Mouse (Mus musculus) neural tube, embryonic 12.5 days (tissue): ENCODE results near the gene Spp1. TPM values are rescaled to one million over a fixed set of nuclear protein-coding genes. Genes with fewer than 3 reads are reported as not detected.
"Not testable (repeated sequence)": the region's sequence is repeated elsewhere in the genome, so short reads cannot be mapped to it uniquely, and the experiment has no call there.

Experiments
- ATAC-seq: fragments of 200-750 bp; cut with Nextera tagmentation; 2 replicates; pipeline ENCODE4 v1.8.0; 2017; ENCODE audit warnings: low read depth, mild to moderate bottlenecking, moderate TSS enrichment, moderate library complexity; ENCODE audit not compliant: low FRiP score
- H3K27ac ChIP-seq: fragments of 300-500 bp; sonication (generic); 2 replicates; pipeline ENCODE4 v1.5.1; 2016
- H3K27me3 ChIP-seq: fragments of 300-500 bp; sonication (generic); replicated peaks from 2 replicates; pipeline ENCODE4 v1.6.1; 2016; ENCODE audit warnings: mild to moderate bottlenecking
- H3K36me3 ChIP-seq: fragments of 300-500 bp; sonication (generic); 2 replicates; pipeline ENCODE4 v1.6.1; 2016; ENCODE audit warnings: mild to moderate bottlenecking
- H3K4me1 ChIP-seq: fragments of 300-500 bp; sonication (generic); 2 replicates; pipeline ENCODE4 v1.6.1; 2016
- H3K4me2 ChIP-seq: fragments of 300-500 bp; sonication (generic); replicated peaks from 2 replicates; pipeline ENCODE4 v1.6.1; 2016; ENCODE audit warnings: mild to moderate bottlenecking
- H3K4me3 ChIP-seq: fragments of 300-500 bp; sonication (generic); 2 replicates; pipeline ENCODE4 v1.5.1; 2016
- H3K9ac ChIP-seq: fragments of 300-500 bp; sonication (generic); 2 replicates; pipeline ENCODE4 v1.6.1; 2016; ENCODE audit warnings: mild to moderate bottlenecking
- H3K9me3 ChIP-seq: fragments of 300-500 bp; sonication (generic); 2 replicates; pipeline ENCODE4 v1.6.1; 2016; ENCODE audit warnings: mild to moderate bottlenecking
- WGBS: fragments of 180-500 bp; shearing (Covaris S2); methylation state at CpG from one replicate; pipeline ENCODE4 v1.1.7; 2016; 5-methylcytosine and 5-hydroxymethylcytosine counted together
- polyA plus RNA-seq: library from polyadenylated mRNA; unstranded; fragments of >200 nt; fragmentation: Nextera tagmentation; extraction: Ambion mirVana; gene quantifications from 2 replicates; pipeline ENCODE4 v1.2.1, GENCODE M21; 2016

The Spp1 gene
- polyA plus RNA-seq, 1 experiment from 2014 or later = 4.3 TPM

GRCm38 (mm10) chr5:104442850-104443249 is 7.9 kb downstream of the Spp1 start:
- Histone ChIP-seq H3K4me1 (no peaks in the 10 kb centered on the region), H3K9ac (no peak overlapping the region), H3K36me3 (no peaks in the 10 kb centered on the region), H3K9me3 (no peaks in the 10 kb centered on the region), H3K4me3 (no peak overlapping the region), H3K4me2 (no peak overlapping the region), H3K27ac (no peak overlapping the region), H3K27me3 (no peaks in the 10 kb centered on the region)
- 58% methylated on average over 1 of the region's 1 CpGs for WGBS
- ATAC-seq = no peak

- ATAC-seq = peak; percentile 61; the same call in 1 of the 2 replicates
- Histone ChIP-seq H3K4me3 (no peak overlapping the region), H3K9ac (no peak overlapping the region), H3K27ac (no peak overlapping the region), H3K27me3 (no peaks in the 10 kb centered on the region), H3K4me2 (no peak overlapping the region), H3K4me1 (peaks cover 6% of the 10 kb centered on the region; the same call in 1 of the 2 replicates), H3K36me3 (no peaks in the 10 kb centered on the region), H3K9me3 (no peaks in the 10 kb centered on the region)
- 15% methylated on average over 3 of the region's 3 CpGs for WGBS
Measured at GRCm38 (mm10) chr5:104446156-104446555, 11.2 kb downstream of the Spp1 start.

- WGBS = 23% methylated on average over 6 of the region's 6 CpGs
- not testable (repeated sequence) for ATAC-seq
Measured at GRCm38 (mm10) chr5:104448346-104448745, 13.4 kb downstream of the Spp1 start.

GRCm38 (mm10) chr5:104449491-104449890 is 14.6 kb downstream of the Spp1 start:
- no peak overlapping the region for H3K9ac ChIP-seq
- ATAC-seq = no peak
- WGBS = 33% methylated on average over 3 of the region's 3 CpGs
- H3K36me3 ChIP-seq = no peaks in the 10 kb centered on the region
- H3K4me2 ChIP-seq = no peak overlapping the region
- no peak overlapping the region for H3K4me3 ChIP-seq
- H3K9me3 ChIP-seq = no peaks in the 10 kb centered on the region
- H3K27me3 ChIP-seq = no peaks in the 10 kb centered on the region
- peaks cover 6% of the 10 kb centered on the region; the same call in 1 of the 2 replicates for H3K4me1 ChIP-seq
- H3K27ac ChIP-seq = no peak overlapping the region

More at GRCm38 (mm10) chr5:104448346-104448745, 13.4 kb downstream of the Spp1 start:
- not testable (repeated sequence) for H3K4me3 ChIP-seq, H3K4me2 ChIP-seq, H3K27ac ChIP-seq, H3K9ac ChIP-seq, H3K9me3 ChIP-seq, H3K36me3 ChIP-seq, H3K4me1 ChIP-seq, H3K27me3 ChIP-seq

GRCm38 (mm10) chr5:104453075-104453474 is 18.2 kb downstream of the Spp1 start:
- 0 out of 2 replicates have a peak, but pooled peaks cover 3% of the 10 kb centered on the region for H3K36me3 ChIP-seq
- H3K9me3 ChIP-seq = 0 out of 2 replicates have a peak, but pooled peaks cover 4% of the 10 kb centered on the region
- no peaks in the 10 kb centered on the region for H3K27me3 ChIP-seq
- no peak overlapping the region for H3K4me2 ChIP-seq
- H3K4me3 ChIP-seq = no peak overlapping the region
- H3K27ac ChIP-seq = no peak overlapping the region
- peaks cover 6% of the 10 kb centered on the region; the same call in 1 of the 2 replicates for H3K4me1 ChIP-seq
- no peak overlapping the region for H3K9ac ChIP-seq
- ATAC-seq = no peak
- WGBS = 71% methylated on average over 1 of the region's 1 CpGs

- no peak overlapping the region for H3K4me3 ChIP-seq
- peaks cover 14% of the 10 kb centered on the region; the same call in 1 of the 2 replicates for H3K4me1 ChIP-seq
- no peak for ATAC-seq
- H3K27ac ChIP-seq = no peak overlapping the region
- 0 out of 2 replicates have a peak, but pooled peaks cover 3% of the 10 kb centered on the region for H3K36me3 ChIP-seq
- H3K9ac ChIP-seq = no peak overlapping the region
- 93% methylated on average over 6 of the region's 6 CpGs for WGBS
- 0 out of 2 replicates have a peak, but pooled peaks cover 4% of the 10 kb centered on the region for H3K9me3 ChIP-seq
- no peaks in the 10 kb centered on the region for H3K27me3 ChIP-seq
- H3K4me2 ChIP-seq = no peak overlapping the region
Measured at GRCm38 (mm10) chr5:104454564-104454963, 19.6 kb downstream of the Spp1 start.

GRCm38 (mm10) chr5:104458832-104459705 is 24.2 kb downstream of the Spp1 start, which contains the start of gene Pkd2:
Gene Pkd2 (plus strand): TSS chr5:104459450.
- Histone ChIP-seq H3K4me3 (peak within 1 kb of the TSS; percentile 74), H3K27me3 (no peaks in the 10 kb centered on the region), H3K9ac (peak within 1 kb of the TSS; percentile 95), H3K27ac (peak within 1 kb of the TSS; percentile 72), H3K4me2 (peak within 1 kb of the TSS; percentile 83), H3K4me1 (peaks cover 10% of the 10 kb centered on the region; the same call in 1 of the 2 replicates), H3K36me3 (0 out of 2 replicates have a peak, but pooled peaks cover 4% of the 10 kb centered on the region), H3K9me3 (0 out of 2 replicates have a peak, but pooled peaks cover 4% of the 10 kb centered on the region)
- 12% methylated on average over 46 of the region's 46 CpGs for WGBS
- peak; percentile 81 for ATAC-seq

- Histone ChIP-seq H3K36me3 (0 out of 2 replicates have a peak, but pooled peaks cover 8% of the 10 kb centered on the region), H3K4me2 (peak overlapping the region; percentile 83), H3K27ac (peak overlapping the region; percentile 72), H3K9me3 (0 out of 2 replicates have a peak, but pooled peaks cover 4% of the 10 kb centered on the region), H3K27me3 (no peaks in the 10 kb centered on the region), H3K9ac (peak overlapping the region; percentile 95), H3K4me1 (peaks cover 10% of the 10 kb centered on the region; the same call in 1 of the 2 replicates), H3K4me3 (peak overlapping the region; percentile 74)
- ATAC-seq = peak; percentile 83
- under 1% methylated on average over 81 of the region's 82 CpGs for WGBS
Measured at GRCm38 (mm10) chr5:104459706-104460455, 25.0 kb downstream of the Spp1 start.

GRCm38 (mm10) chr5:104460456-104460838 is 25.5 kb downstream of the Spp1 start:
- Histone ChIP-seq H3K4me2 (peak overlapping the region; percentile 83), H3K27ac (no peak overlapping the region)
- WGBS = 39% methylated on average over 3 of the region's 3 CpGs

GRCm38 (mm10) chr5:104460856-104461255 is 25.9 kb downstream of the Spp1 start:
- Histone ChIP-seq H3K36me3 (peaks cover 10% of the 10 kb centered on the region; the same call in 1 of the 2 replicates), H3K4me2 (peak overlapping the region; percentile 83), H3K27me3 (no peaks in the 10 kb centered on the region), H3K4me1 (peaks cover 10% of the 10 kb centered on the region; the same call in 1 of the 2 replicates), H3K4me3 (peak overlapping the region; percentile 74), H3K9me3 (0 out of 2 replicates have a peak, but pooled peaks cover 4% of the 10 kb centered on the region), H3K9ac (no peak overlapping the region), H3K27ac (no peak overlapping the region)
- ATAC-seq = no peak
- 63% methylated on average over 6 of the region's 7 CpGs for whole genome bisulfite sequencing

More at GRCm38 (mm10) chr5:104460456-104460838, 25.5 kb downstream of the Spp1 start:
- H3K36me3 ChIP-seq = 0 out of 2 replicates have a peak, but pooled peaks cover 8% of the 10 kb centered on the region
- ATAC-seq = no peak
- no peaks in the 10 kb centered on the region for H3K27me3 ChIP-seq
- 0 out of 2 replicates have a peak, but pooled peaks cover 4% of the 10 kb centered on the region for H3K9me3 ChIP-seq
- H3K9ac ChIP-seq = peak overlapping the region; percentile 95
- peak overlapping the region; percentile 74 for H3K4me3 ChIP-seq
- peaks cover 10% of the 10 kb centered on the region; the same call in 1 of the 2 replicates for H3K4me1 ChIP-seq

GRCm38 (mm10) chr5:104465279-104465678 is 30.4 kb downstream of the Spp1 start:
- peaks cover 31% of the 10 kb centered on the region for H3K36me3 ChIP-seq
- 90% methylated on average over 8 of the region's 8 CpGs for WGBS

More at GRCm38 (mm10) chr5:104465279-104465678, 30.4 kb downstream of the Spp1 start:
- Histone ChIP-seq H3K4me3 (no peak overlapping the region), H3K27me3 (no peaks in the 10 kb centered on the region), H3K9me3 (no peaks in the 10 kb centered on the region), H3K27ac (no peak overlapping the region), H3K9ac (no peak overlapping the region), H3K4me2 (no peak overlapping the region), H3K4me1 (no peaks in the 10 kb centered on the region; the same call in 1 of the 2 replicates)
- no peak for ATAC-seq
